In the genomic region with DNA sequence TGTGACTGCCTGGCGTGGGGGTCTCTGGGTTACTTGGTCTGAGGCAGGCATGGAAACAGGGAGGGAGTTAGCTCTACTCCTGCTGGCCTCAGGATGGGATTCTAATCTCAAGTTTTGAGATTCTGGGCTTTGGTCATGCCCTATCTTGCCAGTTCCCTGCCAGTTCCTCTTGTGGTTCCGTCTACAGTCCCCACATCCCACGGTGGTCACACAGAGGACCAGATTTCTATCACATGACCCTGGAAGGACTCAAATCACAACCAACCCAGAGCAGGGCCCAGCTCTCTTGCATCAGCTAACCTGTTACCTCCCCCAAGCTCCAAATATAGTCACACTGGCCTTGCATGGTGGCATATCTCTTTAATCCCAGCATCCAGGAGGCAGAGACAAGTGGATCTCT, we compare ENCODE assay signal across 23 mouse cellular contexts. TPM values are rescaled to one million over a fixed set of nuclear protein-coding genes. Genes with fewer than 3 reads are reported as not detected.
DNase-seq lines count a peak whose midpoint lies in the region; ATAC-seq and TF ChIP-seq lines count a peak whose summit lies in the region.
"Had no signal": no experiment of that assay in that cellular context is flagged by ENCODE, and none has a peak within 500 bp of the region (broad histone marks: within the 10 kb centered on the region; RNA-seq: fewer than 3 reads in every experiment).

No protein-coding gene starts in this region.

- H3K4me1 ChIP-seq in CH12.LX (ENCODE audit: control insufficient read depth in 1 of 2, insufficient read depth in 2 of 2), result peaks cover 21 to 33% of the 10 kb centered on the region in 2 experiments
- no peaks in the 10 kb centered on the region for H3K4me1 ChIP-seq in liver, embryonic 12.5 days
- H3K4me1 ChIP-seq: embryonic facial prominence, embryonic 12.5 days; forebrain, embryonic 13.5 days; forebrain, embryonic 15.5 days had no signal

- DNase-seq in 416B (ENCODE audit: low read depth) (peak; percentile 74), CH12.LX (ENCODE audit: extremely low read depth) (no peak)
- no peak for DNase-seq in left cerebral cortex, postnatal 14 days (ENCODE audit: low spot score in 2 of 2)
- DNase-seq in thymus, postnatal 14 days, result no peak
- DNase-seq: adrenal gland, adult 2 months; adrenal gland, postnatal 10 days; adrenal gland, postnatal 25 days; B cell, adult 2 months; cerebellum, adult 11 months; cerebellum, adult 18-20 months; cerebellum, adult 8-10 months; cerebellum, adult 9-11 months; cerebellum, postnatal 14 days; cerebellum, postnatal 36 days; forebrain, postnatal 0 days had no signal

- H3K36me3 ChIP-seq in CH12.LX (replicated peaks in 1 of 2; ENCODE audit: control insufficient read depth in 1 of 2, insufficient read depth in 1 of 2, low read length in 1 of 2), result no peaks in the 10 kb centered on the region
- H3K36me3 ChIP-seq in liver, embryonic 12.5 days, result no peaks in the 10 kb centered on the region
- H3K36me3 ChIP-seq: embryonic facial prominence, embryonic 10.5 days; embryonic facial prominence, embryonic 12.5 days; forebrain, embryonic 15.5 days had no signal

- H3K27ac ChIP-seq in CH12.LX (ENCODE audit: insufficient read depth, low read depth), result no peak overlapping the region
- H3K27ac ChIP-seq in liver, embryonic 12.5 days, result no peak overlapping the region
- H3K27ac ChIP-seq: embryonic facial prominence, embryonic 10.5 days; embryonic facial prominence, embryonic 12.5 days; forebrain, embryonic 13.5 days; forebrain, embryonic 15.5 days had no signal

- no peaks in the 10 kb centered on the region for H3K9me3 ChIP-seq in CH12.LX (replicated peaks; ENCODE audit: low read length)
- H3K9me3 ChIP-seq in liver, embryonic 12.5 days (replicated peaks), result no peaks in the 10 kb centered on the region
- H3K9me3 ChIP-seq: embryonic facial prominence, embryonic 10.5 days; embryonic facial prominence, embryonic 12.5 days; forebrain, embryonic 13.5 days; forebrain, embryonic 15.5 days had no signal

- TF ChIP-seq POLR2A in CH12.LX (IDR thresholded peaks at IDR 0.05; ENCODE audit: low read depth, low read length), result no peak

- dilution Hi-C loops in CH12.LX (cut with MboI; ENCODE audit: extremely low pct_ligation_motif_present, extremely low pct_unique_long_range_greater_than_20kb, low sequenced_read_pairs), result no loop called here

- in situ Hi-C loops in CH12.LX (cut with MboI; ENCODE audit: low pct_ligation_motif_present, low pct_unique_long_range_greater_than_20kb, low sequenced_read_pairs), result no loop called here

- no peak for TF ChIP-seq CTCF in CH12.LX (conservative IDR thresholded peaks at IDR 0.05 in 1 of 2, IDR thresholded peaks at IDR 0.05 in 1 of 2; ENCODE audit: low read depth in 2 of 2, low read length in 2 of 2)

- no peak overlapping the region for H3K9ac ChIP-seq in CH12.LX (ENCODE audit: insufficient read depth, low read depth)
- no peak overlapping the region for H3K9ac ChIP-seq in liver, embryonic 12.5 days
- H3K9ac ChIP-seq: embryonic facial prominence, embryonic 12.5 days; forebrain, embryonic 13.5 days; forebrain, embryonic 15.5 days; forebrain, postnatal 0 days had no signal

- H3K4me2 ChIP-seq in CH12.LX (ENCODE audit: insufficient read depth, low read depth, poor library complexity, severe bottlenecking), result no peak overlapping the region
- H3K4me2 ChIP-seq in liver, embryonic 12.5 days, result no peak overlapping the region
- H3K4me2 ChIP-seq: embryonic facial prominence, embryonic 12.5 days; forebrain, embryonic 13.5 days; forebrain, embryonic 15.5 days had no signal

- no peak for TF ChIP-seq EP300 in CH12.LX (IDR thresholded peaks at IDR 0.05; ENCODE audit: low read length)

- peak; percentile 63 for ATAC-seq in granulocyte monocyte progenitor cell, adult 5-6 weeks (replicated peaks; ENCODE audit: poor library complexity, severe bottlenecking)
- ATAC-seq in megakaryocyte progenitor cell, adult 5-6 weeks (replicated peaks; ENCODE audit: poor library complexity), result peak; percentile 39; the same call in 1 of the 2 replicates
- ATAC-seq in liver, embryonic 12.5 days, result no peak
- ATAC-seq: CD4-positive, CD25-positive, alpha-beta regulatory T cell, adult 4 months; forebrain, embryonic 13.5 days; forebrain, embryonic 15.5 days; forebrain, postnatal 0 days had no signal

- 38% methylated on average over 3 of the region's 3 CpGs for WGBS in liver, embryonic 12.5 days (ENCODE audit: insufficient replicate concordance)

- no peaks in the 10 kb centered on the region for H3K79me2 ChIP-seq in CH12.LX (replicated peaks; ENCODE audit: control insufficient read depth, extremely low read depth, insufficient read depth, poor library complexity, severe bottlenecking)

- intact Hi-C loops in left cerebral cortex, postnatal 14 days (cut with DNase I), result no loop called here

- TF ChIP-seq RAD21 in CH12.LX (IDR thresholded peaks at IDR 0.05; ENCODE audit: low read depth, low read length), result no peak

- H3K27me3 ChIP-seq in CH12.LX (replicated peaks), result no peaks in the 10 kb centered on the region
- no peaks in the 10 kb centered on the region for H3K27me3 ChIP-seq in liver, embryonic 12.5 days (replicated peaks)
- H3K27me3 ChIP-seq: embryonic facial prominence, embryonic 12.5 days; forebrain, embryonic 13.5 days; forebrain, embryonic 15.5 days had no signal

- H3K4me3 ChIP-seq in CH12.LX (replicated peaks in 1 of 3; ENCODE audit: low read depth in 2 of 3, low read length in 2 of 3, poor library complexity in 1 of 3), result no peak overlapping the region
- H3K4me3 ChIP-seq in liver, embryonic 12.5 days, result no peak overlapping the region
- H3K4me3 ChIP-seq: embryonic facial prominence, embryonic 10.5 days; embryonic facial prominence, embryonic 12.5 days; forebrain, embryonic 13.5 days; forebrain, embryonic 15.5 days had no signal

TF ChIP-seq in CH12.LX, 34 proteins besides CTCF, POLR2A, EP300 and RAD21:
- TF ChIP-seq MAX (IDR thresholded peaks at IDR 0.05; ENCODE audit: low read length) (no peak), IRF4 (IDR thresholded peaks at IDR 0.05; ENCODE audit: low read depth, low read length) (0 out of 2 replicates have a peak, but pooled peaks have one; percentile 6), NELFE (IDR thresholded peaks at IDR 0.05; ENCODE audit: low read depth, low read length) (no peak), CHD1 (IDR thresholded peaks at IDR 0.05; ENCODE audit: low read depth, low read length) (no peak), MEF2A (IDR thresholded peaks at IDR 0.05; ENCODE audit: borderline replicate concordance, low read depth, low read length) (peak; percentile 41; the same call in 1 of the 2 replicates), ZNF384 (IDR thresholded peaks at IDR 0.05; ENCODE audit: low read depth, low read length) (no peak), TBP (conservative IDR thresholded peaks at IDR 0.05; ENCODE audit: low read depth, low read length) (no peak), NRF1 (IDR thresholded peaks at IDR 0.05; ENCODE audit: low read depth, low read length) (no peak), BHLHE40 (IDR thresholded peaks at IDR 0.05; ENCODE audit: low read depth, low read length) (no peak), RCOR1 (conservative IDR thresholded peaks at IDR 0.05; ENCODE audit: low read depth, low read length) (no peak), POLR2AphosphoS2 (IDR thresholded peaks at IDR 0.05; ENCODE audit: low read depth, low read length) (no peak), SMC3 (IDR thresholded peaks at IDR 0.05; ENCODE audit: low read depth, low read length) (no peak), MAFK (IDR thresholded peaks at IDR 0.05; ENCODE audit: insufficient replicate concordance, low read length) (no peak), GABPA (IDR thresholded peaks at IDR 0.05; ENCODE audit: insufficient replicate concordance, low read depth, low read length) (no peak)

RNA-seq across cellular contexts. Expression of a gene that starts 14.5 kb away (rescaled TPM):
- 0.92 and 1.5 TPM in 2 replicates for total RNA-seq in CH12.LX (2012; rRNA removed)
- 1.2 and 1.4 TPM in 2 replicates for total RNA-seq in CH12.LX (2014; rRNA removed)
- 2.0 and 2.8 TPM in 2 replicates for polyA plus RNA-seq in CH12.LX (2012; ENCODE audit: insufficient read length, low read depth)
- not detected in 2 replicates for total RNA-seq in granulocyte monocyte progenitor cell, adult 5-6 weeks (2014; fragmentation: Nextera tagmentation)
- total RNA-seq in granulocyte monocyte progenitor cell, adult 5-6 weeks (2017), result 0.93 TPM in 1 of 2 replicates, not detected in the other
- 0.29 TPM in 1 of 2 replicates, not detected in the other for total RNA-seq in megakaryocyte progenitor cell, adult 5-6 weeks (2015)
- not detected in 2 replicates for total RNA-seq in megakaryocyte progenitor cell, adult 5-6 weeks (2017)
- 1 to 10 TPM; 1.4 to 1.5 TPM for total RNA-seq in left cerebral cortex, postnatal 14 days (2021)
- polyA plus RNA-seq in liver, embryonic 12.5 days (2016; fragmentation: Nextera tagmentation; extraction: Ambion mirVana), result 1.1 and 1.5 TPM in 2 replicates

RNA-seq across cellular contexts. Expression of a gene that starts 50.2 kb away (rescaled TPM):
- total RNA-seq in CH12.LX (2012; rRNA removed) (29.9 and 32.7 TPM in 2 replicates), CH12.LX (2014; rRNA removed) (27.8 and 30.3 TPM in 2 replicates)
- 28.8 and 32.0 TPM in 2 replicates for polyA plus RNA-seq in CH12.LX (2012; ENCODE audit: insufficient read length, low read depth)
- total RNA-seq in granulocyte monocyte progenitor cell, adult 5-6 weeks (2014; fragmentation: Nextera tagmentation), result 29.0 and 34.6 TPM in 2 replicates
- total RNA-seq in granulocyte monocyte progenitor cell, adult 5-6 weeks (2017), result 43.6 and 43.7 TPM in 2 replicates
- 45.5 and 47.0 TPM in 2 replicates for total RNA-seq in megakaryocyte progenitor cell, adult 5-6 weeks (2015)
- 43.8 and 47.6 TPM in 2 replicates for total RNA-seq in megakaryocyte progenitor cell, adult 5-6 weeks (2017)
- 10 to 100 TPM; 25.3 to 26.8 TPM for total RNA-seq in left cerebral cortex, postnatal 14 days (2021)
- 3.2 and 3.4 TPM in 2 replicates for polyA plus RNA-seq in liver, embryonic 12.5 days (2016; fragmentation: Nextera tagmentation; extraction: Ambion mirVana)
